Mouse (Mus musculus): ENCODE measurements around the gene Stard10.

- TF ChIP-seq POLR2A (IDR thresholded peaks at IDR 0.05; ENCODE audit: borderline replicate concordance, extremely low read depth, low read depth, low read length) (no peak), CTCF (IDR thresholded peaks at IDR 0.05; ENCODE audit: insufficient read depth, low read length) (no peak)
Observed at GRCm38 (mm10) chr7:101272466-101273160, 44.3 kb upstream of the Stard10 start.

All from lung, adult 2 months (tissue).